Mouse (Mus musculus): ENCODE measurements around the gene Rhod. TPM values are rescaled to one million over a fixed set of nuclear protein-coding genes. Genes with fewer than 3 reads are reported as not detected.
A peak's percentile ranks its signal among the peaks of the same experiment; 100 is the strongest.
"Not testable (repeated sequence)": the region's sequence is repeated elsewhere in the genome, so short reads cannot be mapped to it uniquely, and the experiment has no call there.

Rhod gene
- total RNA-seq, 4 experiments from 2014 or later, result 29.8 to 48.0 (median 39.3) TPM

- DNase-seq, result no peak
Measured at GRCm38 (mm10) chr19:4404840-4405239, 34.4 kb downstream of the Rhod start.

DNA sequence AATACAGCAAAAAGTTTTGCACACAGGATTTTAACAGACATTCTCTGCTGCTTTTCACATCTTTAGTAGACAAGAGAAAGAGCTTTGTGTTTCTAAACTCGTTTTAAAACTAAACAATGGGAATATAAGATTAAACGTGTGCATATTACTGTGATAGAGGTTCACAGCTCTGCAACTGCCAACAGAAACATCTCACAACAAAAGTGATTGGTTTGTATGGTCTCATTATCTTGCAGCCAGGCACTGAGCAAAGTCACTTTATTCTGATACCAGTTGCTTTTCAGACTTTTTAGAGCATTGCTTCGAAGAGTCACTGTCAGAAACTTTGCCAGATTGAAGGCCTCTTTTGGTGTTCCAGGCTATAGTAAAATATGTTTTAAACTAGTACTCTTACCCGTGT, 40.3 kb downstream of the Rhod start:
- DNase-seq, result no peak

DNA sequence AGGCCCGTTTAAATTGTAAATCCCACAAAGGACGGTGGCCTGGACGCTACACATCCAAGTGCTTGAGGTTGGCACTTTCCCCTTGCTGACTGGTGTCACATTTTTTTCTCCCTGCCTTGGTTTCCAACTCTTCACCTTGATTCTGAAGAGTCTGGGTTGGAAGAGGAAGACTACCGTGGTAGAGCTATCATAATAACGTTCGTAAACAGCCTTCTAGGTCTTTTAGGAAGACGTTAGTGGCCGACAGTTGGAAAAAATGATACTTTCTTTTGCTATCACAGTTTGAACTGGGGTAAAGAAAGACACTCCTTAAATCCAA, 40.6 kb downstream of the Rhod start:
- DNase-seq, result no peak

DNA sequence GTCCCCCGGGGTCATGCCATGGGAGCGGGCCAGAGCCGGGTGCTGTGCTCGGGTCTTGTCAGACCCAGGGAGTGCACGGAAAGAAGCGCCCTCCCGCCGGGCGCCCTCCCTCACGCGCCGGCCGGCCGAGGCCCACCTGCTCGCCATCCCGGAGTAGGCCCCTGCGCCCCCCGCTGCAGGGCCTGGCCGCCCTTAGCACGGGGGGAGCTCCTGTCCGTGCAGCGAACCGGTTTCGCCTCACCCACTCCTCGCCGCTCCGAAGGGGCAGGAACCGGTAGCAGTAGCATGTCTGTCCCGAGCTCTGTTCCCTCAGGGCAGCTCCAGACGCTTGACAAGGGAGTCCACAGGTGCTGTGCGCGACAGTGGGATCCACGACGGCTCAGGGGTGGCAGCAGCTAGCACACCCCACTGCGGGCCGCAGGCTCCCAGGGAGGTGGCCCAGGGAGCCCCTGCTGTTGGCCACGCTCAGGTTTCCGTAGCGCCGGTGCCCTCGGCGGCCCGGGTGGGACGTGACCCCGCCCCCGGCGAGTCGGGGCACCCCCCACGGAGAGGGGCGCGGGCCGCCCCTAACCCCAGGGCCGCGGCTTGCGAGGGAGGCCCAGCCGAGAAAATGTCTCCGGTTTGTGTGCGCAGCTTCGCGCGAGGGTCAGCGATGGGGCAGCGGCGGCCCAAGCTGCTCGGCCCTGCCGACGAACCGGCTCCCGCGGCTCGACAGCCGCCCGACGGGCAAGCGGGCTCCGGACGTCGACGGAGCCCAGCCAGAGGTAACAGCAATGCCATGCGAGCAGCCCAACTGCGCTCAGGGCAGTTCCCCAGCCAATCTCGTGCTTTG, 41.2 kb downstream of the Rhod start, which contains the start of gene Kdm2a:
Kdm2a (minus strand) TSS at position 488 of the 832 bp plus-strand sequence.
- DNase-seq, result peak; percentile 62

GRCm38 (mm10) chr19:4396998-4397797, 42.0 kb downstream of the Rhod start:
- peak; percentile 95 for DNase-seq

GRCm38 (mm10) chr19:4396081-4396997, 42.9 kb downstream of the Rhod start:
- DNase-seq, result no peak

- DNase-seq, result no peak
Measured at GRCm38 (mm10) chr19:4387276-4387675, 52.0 kb downstream of the Rhod start.

GRCm38 (mm10) chr19:4385026-4385425, 54.2 kb downstream of the Rhod start:
- no peak for DNase-seq

DNA sequence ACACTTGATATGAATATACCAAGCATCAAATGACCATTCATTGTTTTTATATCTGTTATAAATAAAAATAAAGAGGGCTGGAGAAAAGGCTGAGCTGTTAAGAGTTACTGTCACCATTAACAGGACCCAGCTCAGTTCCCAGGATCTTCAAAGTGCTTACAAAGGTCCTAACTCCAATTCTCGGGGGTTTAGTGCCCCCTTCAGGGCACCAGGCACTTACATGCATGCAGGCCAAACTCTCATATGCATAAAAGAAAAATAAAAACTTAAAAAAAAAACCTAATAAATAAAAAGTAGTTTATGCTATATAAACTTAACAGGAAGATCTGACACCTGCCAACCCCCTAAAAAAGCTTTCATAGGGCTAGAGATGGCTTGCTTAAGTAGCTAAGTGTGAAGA, 54.9 kb downstream of the Rhod start:
- DNase-seq, result no peak

GRCm38 (mm10) chr19:4383306-4383705, 55.9 kb downstream of the Rhod start:
- no peak for DNase-seq

DNA sequence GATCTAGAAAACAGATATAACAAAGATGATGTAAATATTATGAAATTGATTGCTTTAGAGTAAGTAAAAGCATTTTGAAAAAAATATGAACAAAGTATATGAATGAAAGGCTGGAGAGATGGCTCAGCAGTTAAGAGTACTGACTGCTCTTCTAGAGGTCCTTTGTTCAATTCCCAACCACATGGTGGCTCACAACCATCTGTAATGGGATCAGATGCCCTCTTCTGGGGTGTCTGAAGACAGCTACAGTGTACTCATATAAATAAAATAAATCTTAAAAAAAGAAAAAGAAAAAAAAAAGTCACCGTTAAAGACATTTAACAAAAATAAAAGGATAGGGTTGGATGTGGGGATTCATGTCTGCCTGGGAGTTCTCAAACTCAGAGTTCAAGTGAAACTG, 56.9 kb downstream of the Rhod start:
- not testable (repeated sequence) for DNase-seq

Other genes with a start within 250 kb of the Rhod start
- gene Tbc1d10c, start 248.1 kb downstream of the Rhod start, total RNA-seq (2022), result 1 to 10 TPM; 1.6 to 2.8 (median 1.9) TPM
- gene Ppp1ca, start 247.4 kb downstream of the Rhod start, total RNA-seq (2022), result 100 to 1,000 TPM; 371 to 396 (median 387) TPM
- 10 to 100 TPM in 3 of 4 experiments, 1 to 10 TPM in 1; 8.7 to 14.3 (median 11.9) TPM for gene Rad9a, start 237.8 kb downstream of the Rhod start, total RNA-seq (2022)
- gene Clcf1, start 225.2 kb downstream of the Rhod start, total RNA-seq (2022), result 10 to 100 TPM in 1 of 4 experiments, 1 to 10 TPM in 3; 4.5 to 14.4 (median 7.6) TPM
- not detected for gene AC109138.7, start 225.1 kb downstream of the Rhod start, total RNA-seq (2022)
- gene Pold4, start 207.5 kb downstream of the Rhod start, total RNA-seq (2022), result 10 to 100 TPM; 39.0 to 53.5 (median 52.4) TPM
- 10 to 100 TPM; 30.8 to 55.1 (median 46.6) TPM for gene Ssh3, start 170.3 kb downstream of the Rhod start, total RNA-seq (2022)
- gene Ankrd13d, start 156.3 kb downstream of the Rhod start, total RNA-seq (2022), result 10 to 100 TPM in 1 of 4 experiments, 1 to 10 TPM in 3; 4.3 to 10.6 (median 6.8) TPM
- 10 to 100 TPM; 42.3 to 71.6 (median 53.0) TPM for gene Grk2, start 133.2 kb downstream of the Rhod start, total RNA-seq (2022)
- gene Kdm2a, start 41.1 kb downstream of the Rhod start, total RNA-seq (2022), result 100 to 1,000 TPM in 3 of 4 experiments, 10 to 100 TPM in 1; 88.6 to 150 (median 124) TPM
- 10 to 100 TPM; 60.5 to 90.4 (median 73.7) TPM for gene Syt12, start 38.0 kb upstream of the Rhod start, total RNA-seq (2022)
- gene 2010003K11Rik, start 59.2 kb upstream of the Rhod start, total RNA-seq (2022), result 10 to 100 TPM; 12.2 to 22.5 (median 20.2) TPM
- gene Pcx, start 71.0 kb upstream of the Rhod start, total RNA-seq (2022), result 100 to 1,000 TPM; 351 to 737 (median 517) TPM
- gene Lrfn4, start 176.2 kb upstream of the Rhod start, total RNA-seq (2022), result 1 to 10 TPM; 3.9 to 9.3 (median 6.5) TPM
- 10 to 100 TPM; 34.0 to 47.7 (median 38.9) TPM for gene Rce1, start 186.2 kb upstream of the Rhod start, total RNA-seq (2022)